Mouse (Mus musculus) liver, embryonic 16.5 days (tissue): ENCODE results near the gene Wdr95. TPM values are rescaled to one million over a fixed set of nuclear protein-coding genes. Genes with fewer than 3 reads are reported as not detected.

Source experiments
- ATAC-seq: fragments of 200-750 bp; cut with Nextera tagmentation; 2 replicates; pipeline ENCODE4 v1.8.0; 2017; ENCODE audit warnings: low read depth, mild to moderate bottlenecking, moderate number of reproducible peaks, moderate library complexity
- H3K27ac ChIP-seq: fragments of 300-500 bp; sonication (generic); 2 replicates; pipeline ENCODE4 v1.5.1; 2014; ENCODE audit warnings: mild to moderate bottlenecking, low read length
- H3K27me3 ChIP-seq: fragments of 300-500 bp; sonication (generic); 2 replicates; pipeline ENCODE4 v1.6.1; 2014; ENCODE audit warnings: low read depth, low read length, mixed read lengths; ENCODE audit not compliant: control insufficient read depth, insufficient read depth
- H3K36me3 ChIP-seq: fragments of 300-500 bp; sonication (generic); 2 replicates; pipeline ENCODE4 v1.6.1; 2014; ENCODE audit warnings: mild to moderate bottlenecking; ENCODE audit not compliant: control insufficient read depth, insufficient read depth
- H3K4me1 ChIP-seq: fragments of 300-500 bp; sonication (generic); 2 replicates; pipeline ENCODE4 v1.6.1; 2014; ENCODE audit warnings: low read depth, low read length, mixed read lengths; ENCODE audit not compliant: control insufficient read depth
- H3K4me2 ChIP-seq: fragments of 300-500 bp; sonication (generic); 2 replicates; pipeline ENCODE4 v1.6.1; 2014; ENCODE audit warnings: low read depth, low read length, mixed read lengths
- H3K4me3 ChIP-seq: fragments of 300-500 bp; sonication (generic); 2 replicates; pipeline ENCODE4 v1.5.1; 2014; ENCODE audit warnings: low read depth, mild to moderate bottlenecking, low read length
- H3K9ac ChIP-seq: fragments of 300-500 bp; sonication (generic); 2 replicates; pipeline ENCODE4 v1.6.1; 2014; ENCODE audit warnings: low read depth, low read length
- H3K9me3 ChIP-seq: fragments of 300-500 bp; sonication (generic); replicated peaks from 2 replicates; pipeline ENCODE4 v1.6.1; 2016; ENCODE audit warnings: low read length; ENCODE audit not compliant: control insufficient read depth
- WGBS: fragments of 180-500 bp; shearing (Covaris S2); extraction: QIAGEN DNeasy Blood & Tissue Kit; methylation state at CpG from one replicate; pipeline ENCODE4 v1.1.7; 2014; ENCODE audit not compliant: insufficient replicate concordance; 5-methylcytosine and 5-hydroxymethylcytosine counted together
- polyA plus RNA-seq: library from polyadenylated mRNA; unstranded; fragments of >200 nt; fragmentation: Nextera tagmentation; extraction: Ambion mirVana; gene quantifications from 2 replicates; pipeline ENCODE4 v1.2.1, GENCODE M21; 2015

The Wdr95 gene
- polyA plus RNA-seq, 1 experiment from 2014 or later: not detected

DNA sequence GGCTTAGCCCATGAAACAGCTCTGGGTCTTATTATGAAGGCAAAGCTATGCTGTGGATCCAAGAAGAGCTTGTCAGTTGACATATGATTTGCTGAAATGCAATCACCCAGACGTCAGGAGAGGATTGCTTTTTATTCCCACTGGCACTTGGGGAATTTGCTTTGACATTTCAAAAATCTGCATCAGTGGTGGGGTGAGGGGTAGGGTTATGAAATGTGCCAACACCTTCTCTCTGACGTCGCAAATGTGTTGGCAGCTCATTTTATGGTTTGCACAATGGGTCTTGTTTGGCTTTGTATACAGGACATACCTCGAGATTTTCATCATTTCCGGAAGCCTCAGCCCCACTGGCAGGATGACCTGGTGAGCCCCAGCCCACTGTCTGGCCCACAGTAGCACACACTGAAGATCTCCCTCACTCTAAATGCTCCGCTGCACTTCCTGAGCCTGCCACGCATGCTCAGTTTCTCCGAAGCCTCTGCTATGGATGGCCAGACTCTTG, 55.7 kb downstream of the Wdr95 start:
- no peak overlapping the region for H3K4me2 ChIP-seq

DNA sequence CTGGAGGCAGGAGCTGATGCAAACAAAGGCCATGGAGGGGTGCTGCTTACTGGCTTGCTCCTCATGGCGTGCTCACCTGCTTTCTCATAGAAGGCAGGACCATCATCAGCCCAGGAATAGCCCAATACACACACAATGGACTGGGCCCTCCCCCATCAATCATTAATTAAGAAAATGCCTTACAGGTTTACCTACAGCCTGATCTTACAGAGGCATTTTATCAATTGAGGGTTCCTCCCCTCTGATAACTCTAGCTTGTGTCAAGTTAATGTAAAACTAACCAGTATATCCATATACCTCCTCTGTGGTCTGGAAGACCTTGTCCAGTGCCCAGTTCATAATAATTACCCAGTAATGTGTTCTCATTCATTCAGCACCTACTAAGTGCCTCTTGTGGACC, 56.8 kb downstream of the Wdr95 start:
- H3K27me3 ChIP-seq: no peaks in the 10 kb centered on the region
- H3K9ac ChIP-seq: no peak overlapping the region
- no peaks in the 10 kb centered on the region for H3K4me1 ChIP-seq
- no peaks in the 10 kb centered on the region for H3K36me3 ChIP-seq
- H3K27ac ChIP-seq: no peak overlapping the region
- 45% methylated on average over 1 of the region's 1 CpGs for WGBS
- no peaks in the 10 kb centered on the region for H3K9me3 ChIP-seq
- H3K4me2 ChIP-seq: no peak overlapping the region
- H3K4me3 ChIP-seq: no peak overlapping the region
- no peak for ATAC-seq

More for the DNA sequence above, 55.7 kb downstream of the Wdr95 start:
- Histone ChIP-seq H3K9me3 (no peaks in the 10 kb centered on the region), H3K27me3 (no peaks in the 10 kb centered on the region), H3K9ac (no peak overlapping the region), H3K27ac (no peak overlapping the region), H3K36me3 (no peaks in the 10 kb centered on the region), H3K4me3 (no peak overlapping the region), H3K4me1 (no peaks in the 10 kb centered on the region)
- ATAC-seq: no peak
- WGBS: 56% methylated on average over 8 of the region's 8 CpGs

DNA sequence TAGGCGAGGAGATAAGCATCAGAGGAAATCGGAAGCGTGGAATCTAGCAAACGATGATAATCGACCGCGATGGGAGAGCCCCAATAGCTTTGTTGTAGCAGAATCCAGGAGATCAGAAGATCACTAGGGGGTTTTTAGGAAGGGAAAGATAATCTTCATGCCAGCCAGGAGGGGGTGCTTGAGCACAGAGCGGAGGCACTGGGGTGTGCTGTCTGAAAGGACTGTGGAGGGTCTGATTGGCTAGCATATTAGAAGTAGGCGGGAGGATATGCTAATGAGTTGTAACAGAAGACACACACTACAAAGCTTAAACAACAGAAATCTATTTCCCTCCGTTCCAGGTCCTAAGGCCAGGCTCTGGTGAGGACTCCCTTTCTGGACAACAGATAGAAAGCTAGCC, 57.4 kb downstream of the Wdr95 start:
- 54% methylated on average over 10 of the region's 10 CpGs for WGBS
- no peak overlapping the region for H3K4me2 ChIP-seq
- no peak overlapping the region for H3K4me3 ChIP-seq
- H3K4me1 ChIP-seq: no peaks in the 10 kb centered on the region
- no peaks in the 10 kb centered on the region for H3K9me3 ChIP-seq
- no peaks in the 10 kb centered on the region for H3K36me3 ChIP-seq
- no peak; the same call in 1 of the 2 replicates for ATAC-seq
- H3K27ac ChIP-seq: no peak overlapping the region
- H3K9ac ChIP-seq: no peak overlapping the region
- H3K27me3 ChIP-seq: no peaks in the 10 kb centered on the region

DNA sequence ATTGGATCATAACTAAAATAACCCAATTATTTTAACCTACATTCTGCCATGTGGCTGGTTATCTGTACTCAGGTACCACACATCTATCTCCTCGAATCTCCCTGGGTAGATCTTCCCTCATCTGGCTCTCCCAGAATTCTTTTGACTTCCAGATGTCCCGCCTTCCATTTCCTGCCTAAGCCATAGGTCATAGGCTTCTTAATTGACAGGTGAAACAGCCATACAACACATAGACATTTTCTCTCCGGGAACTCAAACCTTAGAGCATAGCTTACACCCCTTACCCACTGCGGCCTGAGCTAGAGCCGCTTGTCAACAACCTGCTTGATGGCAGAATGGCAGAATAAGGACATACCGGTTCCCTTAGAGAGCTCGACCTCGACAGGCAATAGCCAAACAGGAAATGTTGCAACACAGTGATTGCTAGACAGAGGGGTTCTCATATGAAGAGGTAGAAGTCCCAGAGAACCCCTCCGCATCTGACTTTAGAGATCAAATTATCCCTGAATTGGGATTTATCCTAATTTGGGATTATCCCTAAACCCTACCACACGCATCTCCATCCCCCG, 58.9 kb downstream of the Wdr95 start:
- Histone ChIP-seq H3K4me2 (no peak overlapping the region), H3K36me3 (no peaks in the 10 kb centered on the region), H3K27ac (no peak overlapping the region), H3K9ac (no peak overlapping the region), H3K4me3 (no peak overlapping the region), H3K9me3 (no peaks in the 10 kb centered on the region), H3K4me1 (no peaks in the 10 kb centered on the region), H3K27me3 (no peaks in the 10 kb centered on the region)
- ATAC-seq: no peak
- WGBS: 33% methylated on average over 11 of the region's 11 CpGs

DNA sequence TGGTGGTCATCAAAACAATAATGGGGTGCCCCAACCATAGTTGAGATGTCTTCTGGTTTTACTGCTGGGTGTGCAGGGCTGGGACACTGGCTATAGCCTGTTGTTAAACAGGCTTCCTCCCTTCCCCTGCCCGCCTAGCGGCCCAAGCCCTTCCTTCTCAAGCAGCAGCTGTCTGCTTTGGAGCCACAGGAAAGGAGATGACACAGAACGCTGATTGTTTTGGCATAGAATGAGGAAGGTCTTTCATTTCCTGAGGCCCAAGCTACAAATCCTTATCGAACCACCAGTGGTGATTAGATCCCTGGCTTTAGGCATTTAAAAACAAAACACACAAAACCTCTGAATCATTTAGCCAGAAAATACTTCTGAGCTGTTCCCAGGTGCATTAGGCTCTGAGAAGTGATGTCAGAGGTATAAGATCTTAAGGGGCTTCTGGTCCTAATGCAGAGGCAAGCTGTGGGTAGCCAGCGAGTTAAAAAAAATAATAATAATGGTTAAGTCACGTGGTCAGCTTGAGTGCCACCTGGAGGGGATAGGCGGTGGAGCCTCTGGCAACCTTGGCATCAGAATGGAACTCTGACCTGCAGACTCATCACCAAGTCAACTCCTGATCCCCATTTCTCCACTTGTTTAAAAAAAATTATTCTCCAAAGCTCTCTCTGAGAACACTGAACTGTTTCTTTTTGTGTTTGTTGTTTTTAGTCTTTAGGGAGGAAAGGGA, 60.5 kb downstream of the Wdr95 start:
- ATAC-seq: no peak
- Histone ChIP-seq H3K9ac (no peak overlapping the region), H3K27me3 (no peaks in the 10 kb centered on the region), H3K4me2 (no peak overlapping the region), H3K9me3 (no peaks in the 10 kb centered on the region), H3K27ac (no peak overlapping the region), H3K4me1 (no peaks in the 10 kb centered on the region), H3K36me3 (no peaks in the 10 kb centered on the region), H3K4me3 (no peak overlapping the region)
- 15% methylated on average over 7 of the region's 7 CpGs for WGBS

DNA sequence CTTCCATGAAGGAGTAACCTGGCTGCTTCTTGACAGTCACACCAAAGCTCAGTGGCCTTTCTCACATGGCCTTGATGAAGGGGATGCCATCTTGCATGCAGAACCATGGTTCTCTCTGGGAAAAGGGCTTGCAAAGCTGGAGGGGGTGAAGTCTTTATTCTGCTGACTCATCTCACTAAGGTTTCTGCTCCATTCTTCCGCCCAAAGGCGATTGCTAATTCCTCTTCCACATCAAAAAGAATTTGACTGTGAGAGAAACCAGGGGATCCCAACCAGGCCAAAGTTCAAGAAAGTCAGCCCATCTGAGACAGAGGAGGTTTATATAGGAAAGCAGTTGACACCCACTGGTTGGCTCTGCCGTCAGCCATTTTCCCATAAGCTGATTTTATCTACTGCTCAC, 61.5 kb downstream of the Wdr95 start:
- Histone ChIP-seq H3K4me3 (no peak overlapping the region), H3K36me3 (no peaks in the 10 kb centered on the region), H3K27ac (no peak overlapping the region), H3K4me2 (no peak overlapping the region), H3K9ac (no peak overlapping the region), H3K27me3 (no peaks in the 10 kb centered on the region), H3K4me1 (no peaks in the 10 kb centered on the region), H3K9me3 (no peaks in the 10 kb centered on the region)
- ATAC-seq: no peak
- 26% methylated on average over 3 of the region's 3 CpGs for WGBS

DNA sequence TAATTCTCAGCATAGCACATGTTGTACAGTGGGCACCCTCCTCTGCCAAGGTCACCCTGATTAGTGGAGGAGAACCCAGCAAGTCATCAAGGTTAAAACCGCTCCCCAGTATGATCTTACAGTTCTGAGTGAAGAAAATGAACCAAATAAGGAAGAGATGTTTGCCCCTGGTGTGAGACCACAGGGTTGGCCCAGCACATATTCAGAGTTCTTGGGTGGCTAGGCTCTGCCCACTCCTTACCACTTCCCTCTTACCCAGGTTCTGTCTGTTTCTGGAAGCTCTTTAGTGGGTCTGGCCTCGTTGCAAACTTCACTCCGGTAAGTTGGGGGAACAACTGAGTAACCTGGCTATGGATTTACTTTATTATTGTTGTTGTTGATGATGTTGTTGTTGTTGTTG, 65.7 kb downstream of the Wdr95 start:
- Histone ChIP-seq H3K9me3 (no peaks in the 10 kb centered on the region), H3K27ac (no peak overlapping the region), H3K4me2 (no peak overlapping the region), H3K4me1 (no peaks in the 10 kb centered on the region), H3K4me3 (no peak overlapping the region), H3K9ac (no peak overlapping the region), H3K36me3 (no peaks in the 10 kb centered on the region), H3K27me3 (no peaks in the 10 kb centered on the region)
- no peak for ATAC-seq
- WGBS: 55% methylated on average over 3 of the region's 3 CpGs

DNA sequence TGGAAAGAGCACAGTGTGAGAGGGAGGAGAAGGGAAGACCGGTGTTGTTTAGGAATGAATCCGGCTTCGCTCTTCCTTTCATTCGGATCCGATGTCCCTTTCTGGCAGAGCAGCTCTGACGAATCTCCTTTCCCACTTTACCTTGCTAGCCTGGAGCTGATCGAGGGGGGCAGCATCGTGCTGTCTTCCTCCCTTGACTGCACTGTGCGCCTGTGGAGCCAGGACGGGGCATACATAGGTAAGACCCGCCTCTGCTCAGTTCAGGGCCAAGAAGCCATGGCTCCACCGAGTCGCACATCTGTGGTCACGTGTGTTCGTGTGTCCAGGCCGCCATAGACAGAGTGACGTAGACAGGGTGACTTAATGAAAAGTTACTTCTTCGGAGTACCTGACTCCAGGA, 68.9 kb downstream of the Wdr95 start:
- Histone ChIP-seq H3K27ac (no peak overlapping the region), H3K9me3 (no peaks in the 10 kb centered on the region), H3K36me3 (no peaks in the 10 kb centered on the region), H3K4me3 (no peak overlapping the region), H3K27me3 (no peaks in the 10 kb centered on the region), H3K9ac (no peak overlapping the region), H3K4me1 (no peaks in the 10 kb centered on the region), H3K4me2 (no peak overlapping the region)
- WGBS: 52% methylated on average over 18 of the region's 18 CpGs
- ATAC-seq: no peak

DNA sequence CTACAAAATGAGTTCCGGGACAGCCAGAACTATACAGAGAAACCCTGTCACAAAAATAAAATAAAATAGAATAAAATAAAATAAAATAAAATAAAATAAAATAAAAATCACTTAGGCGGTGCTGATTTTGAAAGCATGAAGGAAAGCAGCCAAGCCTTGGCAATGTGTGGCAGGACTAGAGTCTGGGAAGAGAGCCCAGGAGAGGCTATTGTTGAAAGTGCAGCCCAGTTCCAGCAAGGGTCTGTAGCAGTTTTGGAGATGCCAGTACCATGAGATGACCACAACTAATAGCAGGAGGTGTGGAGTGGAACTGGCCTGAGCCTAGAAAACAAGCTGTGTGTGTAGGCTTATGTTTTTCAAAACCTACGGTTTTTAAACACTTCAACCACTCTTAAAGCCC, 73.5 kb downstream of the Wdr95 start:
- 71% methylated on average over 3 of the region's 3 CpGs for WGBS
- Histone ChIP-seq H3K4me2 (no peak overlapping the region), H3K36me3 (no peaks in the 10 kb centered on the region), H3K27ac (no peak overlapping the region), H3K4me1 (no peaks in the 10 kb centered on the region), H3K4me3 (no peak overlapping the region), H3K9me3 (no peaks in the 10 kb centered on the region), H3K9ac (no peak overlapping the region), H3K27me3 (no peaks in the 10 kb centered on the region)
- no peak for ATAC-seq
